Mouse (Mus musculus) erythroblast, embryonic 14.5 days (primary cell): ENCODE data around the gene Plekha8.

Source experiments
- GATA1 ChIP-seq: IDR thresholded peaks from 2 replicates; pipeline ENCODE4 v1.6.1; 2012; ENCODE audit warnings: low read length, inconsistent platforms, mixed read lengths
- TAL1 ChIP-seq: IDR thresholded peaks from 3 replicates; pipeline ENCODE4 v1.6.1; 2012; ENCODE audit warnings: low read length, inconsistent platforms, mixed read lengths

- no peak for TF ChIP-seq GATA1
- TF ChIP-seq TAL1: no peak
These were observed 90.9 kb downstream of the Plekha8 start for GRCm38 (mm10) chr6:54685716-54686395.
